Mouse (Mus musculus) B cell, adult 67 days (primary cell): ENCODE results near the gene Gm10295. TPM values are rescaled to one million over a fixed set of nuclear protein-coding genes. Genes with fewer than 3 reads are reported as not detected.

Source experiments
- total RNA-seq, 2 experiments: library from RNA; stranded (reverse); gene quantifications; 4 replicates each; pipeline ENCODE4 v1.2.4; 2023

The Gm10295 gene
- not detected for total RNA-seq

GRCm38 (mm10) chr7:71351364-71351763 lies at the start of gene Gm10295:
Gene Gm10295 (minus strand): TSS chr7:71351485.

